Mouse (Mus musculus) hematopoietic stem cell, adult 5-6 weeks (primary cell): ENCODE measurements around the gene Tmem151b. TPM values are rescaled to one million over a fixed set of nuclear protein-coding genes. Genes with fewer than 3 reads are reported as not detected.

ENCODE experiments used
- ATAC-seq, 2 experiments: fragments of 125-278 bp in 1 of 2; replicated peaks in 1 of 2; 2 replicates each; pipeline ENCODE4 v1.8.0; 2016 to 2017; ENCODE audit warnings: inconsistent platforms in 2 of 2, mild to moderate bottlenecking in 2 of 2, moderate number of reproducible peaks in 2 of 2, low read depth in 1 of 2, moderate TSS enrichment in 1 of 2; ENCODE audit not compliant: low FRiP score in 2 of 2, poor library complexity in 2 of 2, severe bottlenecking in 2 of 2, insufficient read depth in 1 of 2, low TSS enrichment in 1 of 2
- total RNA-seq: library from RNA; stranded (forward); fragments of 172-1452, 232-1000 nt; gene quantifications from 2 replicates; pipeline ENCODE4 v1.2.3, GENCODE M21; 2017

The Tmem151b gene
- total RNA-seq, 1 experiment from 2014 or later, result 0.25 TPM

DNA sequence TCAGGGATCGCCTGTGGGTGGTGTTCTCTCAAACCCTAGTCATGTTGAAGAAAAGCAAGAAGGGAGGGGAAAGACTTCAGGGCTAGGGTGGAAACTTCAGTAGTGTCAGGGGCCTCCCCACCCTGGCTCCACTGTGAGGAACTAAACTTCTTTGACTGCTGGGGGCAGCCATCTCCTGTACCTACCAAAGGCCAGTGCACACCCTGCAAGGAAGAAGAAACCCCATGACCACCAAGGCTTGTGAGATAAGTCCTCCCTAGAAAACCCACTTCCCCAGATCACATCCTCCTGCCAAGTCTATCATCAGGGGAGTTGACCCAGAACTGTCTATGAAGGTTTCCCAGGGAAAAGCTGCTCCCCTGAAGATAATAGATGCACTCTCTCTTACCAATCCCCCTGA is 4.9 kb upstream of the Tmem151b start:
- no peak for ATAC-seq

GRCm38 (mm10) chr17:45553065-45553464 is 3.6 kb upstream of the Tmem151b start:
- ATAC-seq, result no peak

- peak; percentile 66 to 70 for ATAC-seq
Observed at GRCm38 (mm10) chr17:45551816-45552451, 2.5 kb upstream of the Tmem151b start.

GRCm38 (mm10) chr17:45551249-45551796 is 1.8 kb upstream of the Tmem151b start:
- ATAC-seq, result no peak

DNA sequence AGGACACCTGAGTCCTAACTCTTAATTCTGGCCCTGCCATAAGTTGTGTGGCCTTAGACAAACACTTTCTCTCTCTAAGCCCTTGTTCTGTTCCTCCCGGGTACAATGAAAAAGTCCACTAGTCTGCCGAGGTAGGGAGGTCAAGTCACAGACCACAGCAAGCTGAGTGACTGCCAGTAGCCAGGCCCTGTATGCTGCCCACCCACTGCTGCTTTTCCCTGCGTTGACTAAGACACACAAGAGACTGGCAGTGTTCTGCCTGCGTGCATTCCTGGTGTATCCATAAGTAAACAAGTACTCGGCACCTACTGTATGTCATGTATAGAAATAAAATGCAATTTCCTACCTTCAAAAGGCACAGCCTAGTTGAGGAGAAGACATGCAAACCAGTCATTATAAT is 776 bp upstream of the Tmem151b start:
- no peak for ATAC-seq

DNA sequence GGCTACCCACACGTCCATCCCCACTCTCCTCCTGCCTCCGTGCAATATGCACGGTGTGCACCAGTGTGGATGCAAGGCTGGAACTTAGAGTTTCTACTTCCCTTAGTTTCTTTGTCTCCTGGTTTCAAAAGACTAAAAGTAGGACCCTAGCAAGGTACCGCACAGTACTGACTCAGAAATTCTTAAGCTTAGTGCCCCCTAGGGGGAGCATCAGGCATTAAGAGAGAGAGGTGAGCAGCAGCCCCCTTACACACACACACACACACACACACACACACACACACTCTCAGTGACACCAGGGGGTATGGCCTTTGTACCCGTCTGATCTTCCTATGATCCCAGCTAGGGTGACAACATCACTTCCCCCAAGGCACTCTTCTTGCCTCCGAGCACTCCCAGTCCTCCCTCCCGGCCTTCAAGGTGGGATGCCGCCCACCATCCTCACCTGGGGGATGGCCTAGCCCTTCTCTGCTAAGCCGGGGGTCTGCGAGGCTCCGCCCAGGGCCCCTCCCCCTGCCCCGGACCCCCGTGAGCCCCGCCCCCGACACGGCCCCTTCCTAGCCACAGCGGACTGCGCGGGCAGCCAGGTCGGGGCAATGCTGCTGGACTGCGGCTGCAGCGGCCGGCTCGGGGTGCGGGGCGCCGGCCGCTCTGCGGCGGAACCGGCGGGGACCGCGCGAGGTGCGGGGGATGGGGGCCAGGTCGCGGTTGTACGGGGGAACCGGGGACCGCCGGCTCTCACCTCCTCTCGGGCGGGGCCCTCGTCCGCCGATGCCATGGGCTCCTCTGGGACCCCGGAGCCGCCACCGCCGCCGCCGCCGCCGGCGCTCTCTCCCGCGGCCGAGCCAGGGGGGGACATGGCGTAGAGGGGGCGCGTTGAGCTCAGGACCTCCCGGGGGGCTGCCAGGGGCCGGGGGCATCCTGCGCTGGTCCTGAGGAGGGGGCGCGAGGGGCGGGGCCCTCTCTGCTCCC is 650 bp downstream of the Tmem151b start:
- ATAC-seq, result no peak

GRCm38 (mm10) chr17:45547461-45548190 is 1.9 kb downstream of the Tmem151b start:
- ATAC-seq, result no peak

GRCm38 (mm10) chr17:45546941-45547340 is 2.5 kb downstream of the Tmem151b start:
- ATAC-seq, result no peak

DNA sequence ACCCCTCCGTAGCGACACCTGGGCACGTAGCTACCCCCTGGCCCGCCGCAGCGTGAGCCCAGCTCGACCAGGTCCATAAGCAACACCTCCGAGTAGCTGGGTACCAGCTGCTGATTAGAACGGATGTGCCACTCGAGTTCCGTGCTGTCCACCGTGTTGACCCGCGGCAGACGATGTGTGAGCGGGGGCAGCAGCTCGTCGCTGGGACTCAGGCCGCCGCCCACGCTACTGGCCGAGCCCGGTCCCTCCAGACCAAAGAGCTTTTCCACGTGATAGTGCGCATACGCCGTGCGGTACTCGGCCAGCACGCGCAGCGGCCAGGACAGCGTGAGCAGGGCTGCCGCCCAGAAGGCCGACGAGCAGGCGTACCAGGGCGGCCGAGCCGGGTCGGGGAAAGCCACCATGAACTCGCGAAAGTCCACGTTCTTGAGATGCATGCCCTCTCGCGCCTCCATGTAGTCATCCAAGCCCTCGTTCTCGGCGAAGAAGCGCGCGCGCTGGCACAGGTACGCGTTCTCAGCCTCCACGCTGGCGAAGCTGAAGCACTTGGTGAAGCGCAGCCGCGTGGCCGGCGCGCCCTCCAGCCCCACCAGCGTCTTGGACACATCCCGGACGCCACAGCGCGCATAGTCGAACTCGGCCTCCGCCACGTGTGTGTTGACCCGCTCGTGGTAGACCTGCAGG is 4.1 kb downstream of the Tmem151b start:
- ATAC-seq, result 0 out of 4 replicates have a peak, but pooled peaks of 1 of the 2 experiments have one; percentile 26

DNA sequence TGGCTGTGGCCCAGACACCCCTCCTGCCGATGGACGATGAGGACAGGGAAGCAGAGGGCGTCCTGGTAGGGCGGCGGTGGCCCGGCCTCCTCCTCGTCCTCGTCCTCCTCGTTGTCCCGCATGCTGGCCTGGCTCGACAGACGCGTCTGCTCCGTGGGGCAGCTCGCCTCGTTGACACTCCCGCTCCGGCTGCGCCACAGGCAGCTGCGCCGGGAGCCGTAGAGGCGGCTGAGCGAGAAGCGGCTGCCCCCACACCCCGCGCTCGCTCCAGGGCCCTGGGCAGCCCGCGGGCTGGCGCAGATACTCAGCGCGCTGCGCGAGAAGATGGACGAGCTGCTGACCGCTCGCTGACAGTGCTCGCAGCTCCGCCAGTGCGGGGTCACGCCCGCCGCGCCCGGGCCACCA is 4.6 kb downstream of the Tmem151b start:
- peak in 1 of 2 experiments; percentile 2; a peak in 1 of 4 replicates for ATAC-seq

DNA sequence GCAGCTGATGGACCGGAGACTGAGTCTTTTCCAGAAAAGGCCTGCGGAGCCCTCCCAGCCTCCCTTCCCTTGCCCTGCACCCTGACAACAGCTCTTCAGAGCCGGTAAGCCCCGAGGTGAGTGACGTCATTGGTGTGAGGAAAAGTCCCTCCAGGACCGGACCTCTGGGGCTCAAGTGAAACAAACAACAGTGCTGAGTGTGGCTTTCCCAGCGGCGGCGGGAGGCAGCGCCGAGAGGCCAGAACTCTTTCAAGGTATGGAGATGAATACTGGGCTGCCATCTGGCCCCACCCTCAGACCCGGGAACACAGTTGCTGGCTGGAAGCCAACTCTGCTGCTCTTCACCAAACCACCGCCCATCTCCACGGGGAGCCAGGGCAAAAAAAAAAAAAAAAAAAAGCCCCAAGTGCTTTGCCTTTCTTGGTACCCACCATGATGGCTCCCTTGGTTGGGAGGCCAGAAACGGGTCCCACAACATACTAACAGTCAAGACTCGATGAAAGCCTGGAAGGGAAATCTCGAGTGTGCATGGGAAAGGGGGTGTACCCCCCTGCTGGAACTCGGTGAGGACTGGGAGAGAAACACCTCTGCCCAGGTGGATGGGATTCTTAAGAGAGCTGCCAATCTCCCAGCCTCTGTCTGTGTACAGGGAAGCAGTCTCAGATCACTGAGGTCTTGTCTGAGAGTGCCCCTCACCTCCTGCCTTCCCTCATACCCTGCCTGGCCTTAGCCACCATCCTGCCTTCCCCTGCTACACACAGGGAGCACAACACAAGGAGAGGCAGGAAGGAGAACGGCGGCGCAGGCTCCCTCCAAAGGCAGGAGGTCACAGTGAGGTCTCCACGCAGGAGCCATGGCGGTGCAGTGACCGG is 5.2 kb downstream of the Tmem151b start:
- no peak for ATAC-seq

DNA sequence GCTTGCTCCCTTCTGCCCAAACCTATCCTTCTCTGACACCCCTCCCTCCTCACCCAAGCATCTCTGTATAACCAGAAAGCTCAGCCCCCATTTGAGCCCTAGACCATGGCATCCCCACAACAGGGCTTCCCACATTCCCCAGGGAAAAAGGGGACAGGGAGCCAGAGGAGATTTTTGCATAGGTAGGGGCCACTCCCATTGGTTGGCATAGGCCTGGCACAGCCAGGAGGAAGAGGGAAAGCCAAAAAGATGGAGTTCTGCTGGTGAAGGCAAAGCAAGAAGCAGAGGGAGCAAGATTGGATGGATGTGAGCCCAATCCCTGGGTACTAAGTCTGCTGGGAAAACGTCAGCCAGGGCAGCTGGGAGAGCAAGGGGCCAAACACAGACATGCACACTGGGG is 6.4 kb downstream of the Tmem151b start:
- ATAC-seq, result no peak

DNA sequence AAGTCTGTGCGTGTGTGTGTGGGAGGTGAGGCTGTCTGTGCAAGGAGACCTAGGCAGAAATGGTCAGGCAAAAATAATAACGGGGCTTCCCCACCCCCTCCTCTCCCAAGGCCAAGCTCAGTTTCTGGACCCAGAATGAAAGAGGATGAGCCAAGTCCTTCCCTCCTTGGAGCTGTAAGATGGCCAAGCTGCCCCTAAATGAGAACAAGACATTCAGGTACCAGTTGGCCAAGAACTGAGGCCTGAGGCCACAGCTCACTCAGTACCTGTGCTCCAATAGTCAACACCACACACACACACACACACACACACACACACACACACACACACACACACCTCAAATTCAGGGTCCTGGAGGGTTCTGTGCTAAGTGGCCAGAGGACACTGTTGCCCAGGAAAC is 6.8 kb downstream of the Tmem151b start:
- no peak for ATAC-seq

- ATAC-seq, result no peak
Observed at GRCm38 (mm10) chr17:45542129-45542528, 7.3 kb downstream of the Tmem151b start.

- no peak for ATAC-seq
Observed at GRCm38 (mm10) chr17:45539664-45540063, 9.8 kb downstream of the Tmem151b start.

- no peak for ATAC-seq
Observed at GRCm38 (mm10) chr17:45538394-45538793, 11.1 kb downstream of the Tmem151b start.
